Mouse (Mus musculus) limb, embryonic 10.5 days (tissue): ENCODE results near the gene Gm37240. TPM values are rescaled to one million over a fixed set of nuclear protein-coding genes. Genes with fewer than 3 reads are reported as not detected.

Experiments used
- DNase-seq: peaks from one replicate; pipeline ENCODE4 v3.0.0-alpha.2; 2017; ENCODE audit warnings: low spot score
- H3K27ac ChIP-seq: fragments of 300-500 bp; sonication (generic); 2 replicates; pipeline ENCODE4 v1.5.1; 2016; ENCODE audit warnings: mild to moderate bottlenecking
- H3K27me3 ChIP-seq: fragments of 300-500 bp; sonication (generic); 2 replicates; pipeline ENCODE4 v1.6.1; 2016; ENCODE audit warnings: low read depth, mild to moderate bottlenecking; ENCODE audit not compliant: poor library complexity, severe bottlenecking
- H3K36me3 ChIP-seq: fragments of 300-500 bp; sonication (generic); 2 replicates; pipeline ENCODE4 v1.6.1; 2016; ENCODE audit warnings: mild to moderate bottlenecking, moderate library complexity
- H3K4me1 ChIP-seq: fragments of 300-500 bp; sonication (generic); 2 replicates; pipeline ENCODE4 v1.6.1; 2016
- H3K4me3 ChIP-seq: fragments of 300-500 bp; sonication (generic); 2 replicates; pipeline ENCODE4 v1.5.1; 2016; ENCODE audit warnings: mild to moderate bottlenecking, moderate library complexity
- H3K9me3 ChIP-seq: fragments of 300-500 bp; sonication (generic); replicated peaks from 2 replicates; pipeline ENCODE4 v1.6.1; 2016; ENCODE audit warnings: mild to moderate bottlenecking
- WGBS: fragments of 180-500 bp; shearing (Covaris S2); methylation state at CpG from one replicate; pipeline ENCODE4 v1.1.7; 2016; 5-methylcytosine and 5-hydroxymethylcytosine counted together
- polyA plus RNA-seq: library from polyadenylated mRNA; unstranded; fragments of >200 nt; fragmentation: Nextera tagmentation; extraction: Ambion mirVana; gene quantifications from 2 replicates; pipeline ENCODE4 v1.2.1, GENCODE M21; 2016

Gene Gm37240
- polyA plus RNA-seq, 1 experiment from 2014 or later: 3.1 TPM

GRCm38 (mm10) chr3:85619345-85619744 lies 268.0 kb downstream of the Gm37240 start:
- Histone ChIP-seq H3K36me3 (peaks cover 29% of the 10 kb centered on the region), H3K4me1 (no peaks in the 10 kb centered on the region), H3K9me3 (no peaks in the 10 kb centered on the region), H3K27ac (no peak overlapping the region), H3K27me3 (no peaks in the 10 kb centered on the region), H3K4me3 (no peak overlapping the region)
- 95% methylated on average over 5 of the region's 5 CpGs for WGBS
- DNase-seq: no peak

DNA sequence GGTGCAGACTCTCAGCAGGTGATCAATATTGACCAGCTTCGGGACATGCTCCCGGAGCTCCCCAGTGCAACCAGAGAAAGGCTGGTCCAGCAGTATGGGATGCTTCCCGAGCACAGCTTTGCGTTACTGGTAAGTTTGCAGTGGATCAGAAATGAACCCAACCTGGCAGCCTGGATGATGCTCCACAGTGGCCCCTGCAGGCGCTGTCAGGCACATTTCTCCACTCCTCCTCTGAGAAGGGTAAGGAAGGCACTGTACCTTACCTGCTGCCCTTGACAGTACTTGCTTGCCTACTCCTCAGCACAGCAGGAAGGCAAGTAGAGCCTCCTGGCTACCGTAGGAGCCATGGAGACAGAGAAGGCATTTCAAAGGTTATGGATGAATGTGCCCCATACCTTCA lies 268.4 kb downstream of the Gm37240 start:
- no peaks in the 10 kb centered on the region for H3K9me3 ChIP-seq
- no peaks in the 10 kb centered on the region for H3K4me1 ChIP-seq
- DNase-seq: no peak
- H3K4me3 ChIP-seq: no peak overlapping the region
- H3K27ac ChIP-seq: no peak overlapping the region
- peaks cover 29% of the 10 kb centered on the region for H3K36me3 ChIP-seq
- 83% methylated on average over 6 of the region's 6 CpGs for WGBS
- no peaks in the 10 kb centered on the region for H3K27me3 ChIP-seq

DNA sequence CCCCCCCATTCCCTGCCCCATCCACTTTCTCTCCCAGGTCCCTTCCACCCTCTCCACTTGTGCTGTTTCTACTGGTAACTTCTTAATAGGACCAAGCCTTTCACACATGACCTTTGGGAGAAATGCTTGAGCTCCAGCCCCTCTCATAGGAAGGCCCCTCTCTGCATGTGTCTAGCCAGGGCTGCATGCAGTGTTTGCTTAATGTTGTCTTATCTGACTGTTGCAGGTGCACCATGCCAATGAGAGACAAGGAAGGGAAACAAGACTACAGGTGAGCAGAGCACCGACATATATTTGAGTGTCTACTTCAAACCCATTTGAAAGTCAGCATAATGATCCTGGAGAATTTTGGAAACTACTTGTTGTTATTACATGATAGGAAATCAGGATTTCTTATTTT lies 270.9 kb downstream of the Gm37240 start:
- H3K4me1 ChIP-seq: no peaks in the 10 kb centered on the region
- no peaks in the 10 kb centered on the region for H3K9me3 ChIP-seq
- WGBS: 95% methylated on average over 1 of the region's 1 CpGs
- H3K36me3 ChIP-seq: peaks cover 30% of the 10 kb centered on the region
- no peak overlapping the region for H3K4me3 ChIP-seq
- no peak for DNase-seq
- no peak overlapping the region for H3K27ac ChIP-seq
- no peaks in the 10 kb centered on the region for H3K27me3 ChIP-seq

DNA sequence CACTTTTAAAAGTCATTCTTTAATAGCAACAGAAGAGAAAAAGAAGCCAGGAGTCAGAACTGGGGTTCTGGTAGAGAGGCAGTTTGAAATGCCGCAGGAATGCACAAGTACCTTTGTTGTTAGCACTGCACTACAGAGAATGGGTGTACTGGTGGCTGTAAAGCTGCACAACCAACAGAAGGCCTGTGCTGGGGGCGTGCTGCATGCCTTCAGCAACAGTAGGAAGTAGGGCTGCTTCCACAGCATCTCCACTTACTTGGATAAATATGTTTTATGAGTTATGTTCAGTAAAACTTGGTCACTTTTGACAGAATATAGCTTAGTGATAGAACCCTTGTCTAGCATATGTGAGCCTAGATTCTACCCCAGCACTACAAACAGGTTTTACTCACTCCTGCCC lies 279.6 kb downstream of the Gm37240 start:
- Histone ChIP-seq H3K27me3 (no peaks in the 10 kb centered on the region), H3K27ac (no peak overlapping the region), H3K4me1 (peaks cover 23% of the 10 kb centered on the region), H3K9me3 (no peaks in the 10 kb centered on the region), H3K4me3 (no peak overlapping the region), H3K36me3 (peaks cover 6% of the 10 kb centered on the region; the same call in 1 of the 2 replicates)
- WGBS: 93% methylated on average over 2 of the region's 2 CpGs
- DNase-seq: no peak

GRCm38 (mm10) chr3:85606912-85607311 lies 280.4 kb downstream of the Gm37240 start:
- peaks cover 32% of the 10 kb centered on the region for H3K4me1 ChIP-seq
- no peak for DNase-seq
- no peaks in the 10 kb centered on the region for H3K9me3 ChIP-seq
- no peak overlapping the region for H3K27ac ChIP-seq
- H3K4me3 ChIP-seq: no peak overlapping the region
- peaks cover 6% of the 10 kb centered on the region; the same call in 1 of the 2 replicates for H3K36me3 ChIP-seq
- WGBS: 92% methylated on average over 3 of the region's 3 CpGs
- H3K27me3 ChIP-seq: no peaks in the 10 kb centered on the region

DNA sequence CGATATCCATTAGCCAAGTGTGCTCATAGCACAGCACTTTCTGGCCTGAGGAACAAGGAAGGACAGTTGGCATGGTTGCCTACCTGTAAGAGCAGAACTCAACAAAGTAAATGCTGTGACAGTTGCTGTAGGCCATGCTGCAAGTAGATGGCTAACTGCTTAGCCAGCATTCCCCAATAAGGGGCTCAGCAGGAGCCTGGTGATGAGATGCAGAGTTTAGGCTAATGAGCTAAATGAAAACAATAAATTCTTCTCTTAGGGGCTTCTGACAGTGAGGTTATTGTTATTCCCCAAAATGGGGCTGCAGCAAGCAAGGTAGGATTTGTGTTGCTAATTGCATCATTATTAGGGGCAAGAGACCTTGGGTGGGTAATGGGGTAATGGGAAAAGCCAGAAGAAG lies 283.5 kb downstream of the Gm37240 start:
- Histone ChIP-seq H3K36me3 (peaks cover 6% of the 10 kb centered on the region; the same call in 1 of the 2 replicates), H3K4me3 (no peak overlapping the region), H3K27ac (peak overlapping the region; percentile 61), H3K9me3 (no peaks in the 10 kb centered on the region), H3K27me3 (no peaks in the 10 kb centered on the region), H3K4me1 (peaks cover 47% of the 10 kb centered on the region)
- DNase-seq: no peak
- WGBS: 92% methylated on average over 1 of the region's 1 CpGs

GRCm38 (mm10) chr3:85601841-85602305 lies 285.4 kb downstream of the Gm37240 start:
- H3K27ac ChIP-seq: peak overlapping the region; percentile 79
- H3K27me3 ChIP-seq: no peaks in the 10 kb centered on the region
- H3K4me1 ChIP-seq: peaks cover 47% of the 10 kb centered on the region
- H3K4me3 ChIP-seq: no peak overlapping the region
- H3K36me3 ChIP-seq: peaks cover 6% of the 10 kb centered on the region; the same call in 1 of the 2 replicates
- 56% methylated on average over 3 of the region's 3 CpGs for WGBS
- H3K9me3 ChIP-seq: no peaks in the 10 kb centered on the region
- DNase-seq: peak; percentile 58

- no peaks in the 10 kb centered on the region for H3K36me3 ChIP-seq
- no peaks in the 10 kb centered on the region for H3K9me3 ChIP-seq
- H3K4me1 ChIP-seq: peaks cover 42% of the 10 kb centered on the region
- no peak overlapping the region for H3K4me3 ChIP-seq
- no peak for DNase-seq
- WGBS: 86% methylated on average over 3 of the region's 3 CpGs
- no peak overlapping the region for H3K27ac ChIP-seq
- no peaks in the 10 kb centered on the region for H3K27me3 ChIP-seq
Observed at GRCm38 (mm10) chr3:85599526-85599925, 287.8 kb downstream of the Gm37240 start.

- Histone ChIP-seq H3K27ac (no peak overlapping the region), H3K36me3 (no peaks in the 10 kb centered on the region), H3K9me3 (no peaks in the 10 kb centered on the region), H3K4me1 (peaks cover 3% of the 10 kb centered on the region; the same call in 1 of the 2 replicates), H3K4me3 (no peak overlapping the region), H3K27me3 (no peaks in the 10 kb centered on the region)
- 76% methylated on average over 3 of the region's 3 CpGs for WGBS
- DNase-seq: no peak
Observed at GRCm38 (mm10) chr3:85594452-85594851, 292.9 kb downstream of the Gm37240 start.

DNA sequence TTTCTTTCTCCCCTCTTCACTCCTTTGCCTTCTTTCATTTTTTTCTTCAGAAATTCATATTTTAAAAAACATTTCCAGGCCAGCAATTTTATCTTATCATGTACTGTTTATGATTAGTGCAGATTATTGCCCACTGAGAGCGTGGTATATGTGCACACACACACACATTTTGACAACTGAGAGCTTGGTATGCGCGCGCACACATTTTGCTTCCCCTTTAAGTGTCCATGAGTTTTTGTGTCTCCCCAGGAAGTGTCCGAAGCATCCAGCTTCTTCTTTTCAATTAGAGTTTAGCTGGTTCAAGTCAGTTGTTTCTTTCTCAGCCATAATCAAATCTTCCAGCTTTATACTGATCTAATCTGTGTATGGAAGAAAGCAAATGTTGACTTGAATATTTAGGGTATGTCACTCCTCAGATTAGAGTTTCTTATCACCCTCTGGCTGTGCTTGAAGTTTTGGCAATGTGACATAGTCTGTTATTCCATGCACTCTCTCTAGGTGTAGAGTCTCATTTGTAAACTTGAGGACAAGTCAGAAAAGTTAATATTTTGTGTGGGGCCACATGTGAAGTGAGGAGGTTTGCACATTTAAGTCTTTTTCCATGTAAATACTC lies 294.6 kb downstream of the Gm37240 start:
- Histone ChIP-seq H3K4me3 (no peak overlapping the region), H3K4me1 (peaks cover 3% of the 10 kb centered on the region; the same call in 1 of the 2 replicates), H3K27ac (no peak overlapping the region), H3K36me3 (no peaks in the 10 kb centered on the region), H3K9me3 (no peaks in the 10 kb centered on the region), H3K27me3 (no peaks in the 10 kb centered on the region)
- DNase-seq: no peak
- WGBS: 94% methylated on average over 5 of the region's 5 CpGs

DNA sequence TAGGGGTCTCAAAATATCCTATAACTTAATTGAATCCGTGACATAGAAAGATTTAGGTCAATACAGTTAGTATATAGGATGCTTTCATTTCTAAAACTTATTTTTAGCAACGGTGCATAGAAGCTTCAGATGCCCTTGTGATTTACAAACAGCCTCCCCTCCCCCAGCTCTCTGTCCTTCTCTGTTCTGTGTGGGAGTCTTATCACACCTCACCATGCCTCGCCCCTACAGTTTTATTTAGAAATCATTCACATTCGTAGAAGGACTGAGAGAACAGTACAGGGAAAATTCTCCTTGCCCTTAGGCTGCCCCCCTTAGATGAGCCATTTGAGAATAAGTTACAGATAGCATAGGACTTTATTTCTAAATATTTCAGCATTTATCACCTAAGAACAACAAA lies 295.3 kb downstream of the Gm37240 start:
- no peaks in the 10 kb centered on the region for H3K27me3 ChIP-seq
- 86% methylated on average over 4 of the region's 4 CpGs for WGBS
- H3K4me1 ChIP-seq: peaks cover 3% of the 10 kb centered on the region; the same call in 1 of the 2 replicates
- H3K9me3 ChIP-seq: no peaks in the 10 kb centered on the region
- H3K4me3 ChIP-seq: no peak overlapping the region
- DNase-seq: no peak
- no peaks in the 10 kb centered on the region for H3K36me3 ChIP-seq
- no peak overlapping the region for H3K27ac ChIP-seq

DNA sequence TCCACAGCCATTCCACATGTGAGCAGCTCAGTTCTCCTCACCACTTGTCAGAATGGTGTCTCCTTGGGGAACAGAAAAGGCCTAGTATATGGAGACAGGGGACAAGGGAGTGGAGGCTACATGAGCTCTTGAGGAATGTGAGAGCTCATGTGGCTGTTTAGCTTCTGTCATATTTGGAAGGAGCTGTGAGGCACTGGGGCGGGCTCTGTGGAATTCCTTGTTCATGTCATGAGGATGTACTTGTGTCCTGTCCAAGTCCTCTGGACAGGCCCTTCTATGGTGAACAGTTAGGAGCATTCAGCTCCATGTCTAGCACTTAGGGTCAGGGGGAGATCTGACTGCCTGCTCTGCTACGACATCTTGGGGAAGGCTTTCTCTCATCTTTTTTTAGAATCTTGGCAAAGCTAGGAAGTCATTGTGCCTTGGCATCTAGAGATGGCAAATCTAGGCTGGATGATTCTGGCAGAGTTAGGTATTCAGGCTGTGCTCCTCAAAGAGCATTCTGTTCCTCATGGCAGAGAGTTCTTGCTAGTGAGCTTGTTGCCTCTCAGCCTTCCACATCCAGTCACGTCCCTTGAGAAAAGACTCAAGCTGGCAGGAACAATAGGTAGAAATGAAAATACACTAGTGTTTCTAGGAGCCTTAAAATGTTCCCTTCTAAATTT lies 297.1 kb downstream of the Gm37240 start:
- Histone ChIP-seq H3K36me3 (no peaks in the 10 kb centered on the region), H3K9me3 (no peaks in the 10 kb centered on the region), H3K27me3 (no peaks in the 10 kb centered on the region), H3K4me1 (peaks cover 3% of the 10 kb centered on the region; the same call in 1 of the 2 replicates), H3K27ac (no peak overlapping the region), H3K4me3 (no peak overlapping the region)
- 88% methylated on average over 3 of the region's 3 CpGs for WGBS
- DNase-seq: no peak

GRCm38 (mm10) chr3:85588701-85589100 lies 298.6 kb downstream of the Gm37240 start:
- no peak for DNase-seq
- H3K4me1 ChIP-seq: no peaks in the 10 kb centered on the region
- 66% methylated on average over 2 of the region's 2 CpGs for WGBS

More at GRCm38 (mm10) chr3:85588701-85589100, 298.6 kb downstream of the Gm37240 start:
- Histone ChIP-seq H3K4me3 (no peak overlapping the region), H3K9me3 (no peaks in the 10 kb centered on the region), H3K27ac (no peak overlapping the region), H3K36me3 (no peaks in the 10 kb centered on the region), H3K27me3 (no peaks in the 10 kb centered on the region)
